Mouse (Mus musculus) ES-Bruce4 (cell line): ENCODE data around the gene Gm20219.

Source experiments
- CTCF ChIP-seq: IDR thresholded peaks from one replicate; pipeline ENCODE4 v1.8.1; 2011; ENCODE audit warnings: low read depth, low read length
- EP300 ChIP-seq: IDR thresholded peaks from 2 replicates; pipeline ENCODE4 v1.6.1; 2011; ENCODE audit warnings: low read depth, low read length; ENCODE audit not compliant: insufficient read depth
- POLR2A ChIP-seq: IDR thresholded peaks from one replicate; pipeline ENCODE4 v1.8.1; 2011; ENCODE audit warnings: low read length; ENCODE audit not compliant: insufficient read depth

DNA sequence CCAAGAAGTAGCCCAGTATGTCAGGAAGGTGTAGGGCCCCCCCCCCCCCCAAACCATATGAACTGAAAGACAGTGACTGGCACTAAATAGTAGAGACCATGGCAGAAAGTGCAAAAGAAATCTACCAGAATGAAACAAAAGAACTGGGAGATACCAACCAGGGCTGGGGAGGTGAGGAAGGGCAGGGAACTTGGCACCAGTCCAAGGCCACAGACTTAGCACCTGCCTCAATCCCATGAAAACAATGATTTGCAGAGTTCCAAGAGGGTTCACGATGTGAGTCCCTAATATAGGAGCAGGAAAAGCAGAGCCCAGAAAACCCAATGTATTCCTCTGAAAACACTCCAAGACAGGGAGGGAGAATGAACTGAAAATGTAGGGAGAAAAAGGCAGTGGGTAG, 18.0 kb upstream of the Gm20219 start:
- TF ChIP-seq CTCF (no peak), EP300 (no peak), POLR2A (no peak)
